Mouse (Mus musculus) macrophage (primary cell): ENCODE data around the gene Dgki. TPM values are rescaled to one million over a fixed set of nuclear protein-coding genes. Genes with fewer than 3 reads are reported as not detected.

Experiments
- H3K27ac ChIP-seq: fragments of 350-480 bp; formaldehyde crosslinking; 2 replicates; pipeline ENCODE4 v1.9.0; 2021
- H3K36me3 ChIP-seq: fragments of 350-480 bp; formaldehyde crosslinking; 2 replicates; pipeline ENCODE4 v1.9.0; 2021; ENCODE audit errors: inconsistent target
- H3K4me3 ChIP-seq: fragments of 350-480 bp; formaldehyde crosslinking; 2 replicates; pipeline ENCODE4 v1.9.0; 2021; ENCODE audit errors: inconsistent target
- H3K79me2 ChIP-seq: fragments of 350-480 bp; formaldehyde crosslinking; 2 replicates; pipeline ENCODE4 v1.9.0; 2021; ENCODE audit errors: inconsistent target
- WGBS: methylation state at CpG from one replicate; pipeline ENCODE4 v1.1.7; 2026; ENCODE audit warnings: inconsistent platforms; ENCODE audit not compliant: missing documents; 5-methylcytosine and 5-hydroxymethylcytosine counted together
- polyA plus RNA-seq: library from polyadenylated mRNA; stranded (reverse); fragments of 250-400 nt; gene quantifications from 3 replicates; pipeline ENCODE4 v1.2.4, GENCODE M21; 2018; ENCODE audit warnings: inconsistent platforms

The Dgki gene
- polyA plus RNA-seq, 1 experiment from 2014 or later = 0.07 TPM

DNA sequence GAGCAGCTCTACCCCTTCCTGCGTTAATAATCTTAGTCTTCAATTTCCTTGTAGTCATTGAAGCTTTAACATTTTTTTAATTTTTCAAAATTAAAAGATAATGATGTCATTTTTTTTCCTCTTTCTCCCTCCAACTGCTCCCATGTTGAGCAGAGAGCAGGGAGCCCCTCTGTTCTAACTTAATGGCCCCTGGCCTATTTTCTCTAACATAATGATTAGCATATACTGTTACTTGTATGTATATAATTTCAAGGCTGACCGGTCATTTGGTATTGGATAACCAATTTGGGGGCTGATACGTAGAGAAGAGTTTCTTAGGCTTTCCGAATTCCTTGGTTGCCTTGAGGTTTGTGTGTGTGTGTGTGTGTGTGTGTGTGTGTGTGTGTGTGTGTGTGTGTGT, 378.0 kb downstream of the Dgki start:
- Histone ChIP-seq H3K27ac (no peak overlapping the region), H3K79me2 (no peaks in the 10 kb centered on the region), H3K36me3 (no peaks in the 10 kb centered on the region), H3K4me3 (no peak overlapping the region)
- WGBS = 86% methylated on average over 4 of the region's 4 CpGs

DNA sequence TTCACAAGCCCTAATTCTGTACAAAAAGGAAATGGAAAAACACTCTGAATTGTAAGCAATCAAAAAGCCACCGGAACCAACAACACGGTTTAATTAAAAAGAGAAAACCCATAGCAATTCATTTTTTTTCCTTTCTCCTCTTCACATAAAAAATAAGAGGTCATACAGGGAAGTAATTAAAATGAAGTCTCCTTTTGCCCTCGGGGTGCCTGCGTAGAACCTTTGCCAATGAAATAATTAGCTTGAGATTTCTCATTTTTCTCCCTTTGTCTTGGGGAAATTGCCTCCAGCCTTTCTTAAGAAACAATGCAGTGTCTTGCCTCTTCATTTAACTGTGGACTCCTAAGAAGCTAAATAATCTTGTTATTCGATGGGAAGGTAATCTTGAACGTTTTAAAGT, 388.4 kb downstream of the Dgki start:
- Histone ChIP-seq H3K36me3 (no peaks in the 10 kb centered on the region), H3K4me3 (no peak overlapping the region), H3K27ac (no peak overlapping the region), H3K79me2 (no peaks in the 10 kb centered on the region)
- 87% methylated on average over 6 of the region's 6 CpGs for WGBS

DNA sequence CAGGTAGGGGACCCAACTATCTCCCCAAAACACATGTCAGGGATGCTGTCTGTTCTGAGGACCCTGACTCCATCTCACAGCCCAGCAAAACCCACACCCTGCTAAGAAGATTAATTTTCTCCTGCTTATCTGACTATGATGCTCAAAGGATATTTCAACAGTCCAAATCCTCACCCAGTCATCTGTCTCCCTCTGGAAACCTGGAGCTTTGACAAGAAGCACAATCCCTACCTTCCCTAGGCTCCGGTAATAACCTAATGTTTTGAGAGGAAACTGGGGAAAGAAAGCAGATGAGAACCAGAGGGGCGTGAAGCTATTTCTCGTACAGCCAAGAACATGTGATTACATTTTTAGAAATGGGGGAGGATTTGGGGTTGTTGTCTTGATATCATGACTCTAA, 392.8 kb downstream of the Dgki start:
- H3K36me3 ChIP-seq = no peaks in the 10 kb centered on the region
- 100% methylated on average over 3 of the region's 3 CpGs for WGBS
- no peak overlapping the region for H3K4me3 ChIP-seq

DNA sequence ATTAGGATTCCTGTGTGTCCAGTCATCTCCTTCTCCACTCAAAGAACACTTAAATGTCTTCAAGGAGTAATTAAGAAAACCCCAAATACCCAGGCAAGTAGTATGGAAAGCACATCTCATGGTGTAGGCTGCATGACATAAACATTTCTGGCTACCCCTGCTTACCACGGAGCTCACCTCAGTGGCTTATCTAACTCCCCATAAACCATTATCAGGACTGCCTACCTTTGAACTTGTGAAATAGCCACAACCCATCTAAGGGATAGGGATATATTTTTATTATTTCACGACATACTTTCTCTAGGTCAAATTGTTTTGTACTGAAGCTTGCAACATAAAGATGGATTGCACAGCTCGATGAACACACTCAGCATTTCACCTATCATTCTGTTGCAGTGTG, 394.0 kb downstream of the Dgki start:
- H3K4me3 ChIP-seq = no peak overlapping the region
- no peak overlapping the region for H3K27ac ChIP-seq
- H3K36me3 ChIP-seq = no peaks in the 10 kb centered on the region
- H3K79me2 ChIP-seq = no peaks in the 10 kb centered on the region
- WGBS = 72% methylated on average over 3 of the region's 3 CpGs

More for the DNA sequence above, 392.8 kb downstream of the Dgki start:
- no peak overlapping the region for H3K27ac ChIP-seq
- H3K79me2 ChIP-seq = no peaks in the 10 kb centered on the region

DNA sequence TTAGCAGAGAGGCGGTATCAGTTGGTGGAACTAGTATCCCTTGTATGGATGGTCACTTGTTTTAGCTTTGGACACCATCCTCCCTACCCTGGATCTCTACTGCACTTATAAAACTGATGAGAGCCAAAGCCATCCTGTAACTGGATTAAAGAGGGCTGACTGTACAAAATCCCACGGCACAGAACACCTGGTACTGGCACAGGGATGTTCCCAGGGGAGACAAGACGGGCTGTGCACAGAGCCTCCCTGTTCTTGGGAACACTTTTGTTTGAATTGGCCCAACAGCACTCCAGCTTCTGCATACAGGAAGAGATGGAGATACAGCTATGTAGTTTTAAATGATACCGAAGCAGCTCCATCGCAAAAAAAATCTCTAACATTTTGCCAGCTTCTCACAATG, 395.1 kb downstream of the Dgki start:
- H3K79me2 ChIP-seq = no peaks in the 10 kb centered on the region
- H3K27ac ChIP-seq = no peak overlapping the region
- H3K4me3 ChIP-seq = no peak overlapping the region
- WGBS = 93% methylated on average over 5 of the region's 5 CpGs
- no peaks in the 10 kb centered on the region for H3K36me3 ChIP-seq

DNA sequence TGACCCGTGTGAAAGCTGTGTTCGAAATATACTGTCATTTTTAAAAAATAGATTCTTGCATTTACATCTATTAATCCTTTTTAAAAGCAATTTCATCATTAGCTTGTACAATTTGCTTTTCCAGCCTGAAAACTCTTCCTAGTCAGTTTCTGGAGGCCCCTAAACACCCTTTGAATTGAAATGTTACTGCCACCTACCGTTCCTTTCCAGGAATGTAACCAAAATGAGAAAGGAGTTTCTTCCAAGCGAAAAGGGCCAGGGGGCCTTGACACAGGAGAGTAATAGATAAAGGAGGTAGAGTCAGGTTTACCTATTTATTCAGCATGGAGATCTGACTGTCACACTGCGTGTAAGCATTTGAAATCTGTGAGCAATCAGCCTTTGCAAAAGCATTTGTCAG, 396.2 kb downstream of the Dgki start:
- no peaks in the 10 kb centered on the region for H3K79me2 ChIP-seq
- no peak overlapping the region for H3K27ac ChIP-seq
- no peaks in the 10 kb centered on the region for H3K36me3 ChIP-seq
- no peak overlapping the region for H3K4me3 ChIP-seq
- 46% methylated on average over 5 of the region's 5 CpGs for WGBS

DNA sequence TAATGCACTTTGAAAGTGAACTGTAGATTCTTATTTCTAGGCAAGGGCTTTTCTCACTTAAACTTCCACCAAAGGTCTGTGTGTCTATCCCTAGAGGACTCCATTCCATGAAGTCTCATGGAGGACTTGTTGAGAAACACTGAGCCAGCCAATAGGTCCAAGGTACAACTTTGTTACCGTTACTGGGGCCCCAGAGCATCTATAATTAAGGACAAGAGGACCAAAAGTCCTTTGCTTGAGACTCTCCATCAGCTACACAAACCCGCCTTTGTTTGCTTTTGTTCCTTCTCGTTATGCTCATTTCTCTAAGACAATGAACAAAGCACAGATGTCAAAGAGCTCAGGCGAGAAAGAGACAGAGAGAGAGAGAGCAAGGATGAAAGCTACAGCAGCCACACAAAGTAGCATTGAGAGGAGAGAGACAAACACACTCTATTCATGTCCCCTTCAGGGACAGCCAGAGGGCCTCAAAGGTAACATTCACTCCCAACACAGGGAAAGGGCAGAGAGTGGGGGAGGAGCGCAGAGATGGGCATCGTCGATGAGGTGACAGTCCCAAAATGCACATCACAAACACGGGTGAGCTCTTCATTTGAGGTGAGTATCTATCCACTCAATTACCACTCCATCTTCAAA, 396.7 kb downstream of the Dgki start:
- 84% methylated on average over 8 of the region's 8 CpGs for WGBS
- Histone ChIP-seq H3K79me2 (no peaks in the 10 kb centered on the region), H3K36me3 (no peaks in the 10 kb centered on the region), H3K4me3 (no peak overlapping the region), H3K27ac (no peak overlapping the region)

DNA sequence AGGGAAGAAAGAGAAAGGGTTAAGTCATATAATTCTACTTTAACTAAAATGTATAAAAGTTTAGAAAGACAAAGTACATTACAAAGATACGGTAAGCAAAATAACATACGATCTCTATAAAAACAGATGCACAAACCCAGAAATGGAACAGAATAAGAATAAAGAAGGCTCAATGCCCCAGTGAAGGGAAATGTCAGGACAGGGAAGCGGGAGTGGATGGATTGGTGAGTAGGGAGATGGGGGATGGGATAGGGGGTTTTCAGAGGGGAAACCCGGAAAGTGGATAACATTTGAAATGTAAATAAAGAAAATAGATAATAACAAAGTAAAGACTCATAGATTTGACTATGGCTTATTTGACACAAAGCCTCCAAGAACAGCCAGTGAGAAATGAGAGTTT, 400.1 kb downstream of the Dgki start:
- Histone ChIP-seq H3K79me2 (no peaks in the 10 kb centered on the region), H3K27ac (no peak overlapping the region), H3K36me3 (no peaks in the 10 kb centered on the region), H3K4me3 (no peak overlapping the region)
- 90% methylated on average over 4 of the region's 4 CpGs for WGBS

DNA sequence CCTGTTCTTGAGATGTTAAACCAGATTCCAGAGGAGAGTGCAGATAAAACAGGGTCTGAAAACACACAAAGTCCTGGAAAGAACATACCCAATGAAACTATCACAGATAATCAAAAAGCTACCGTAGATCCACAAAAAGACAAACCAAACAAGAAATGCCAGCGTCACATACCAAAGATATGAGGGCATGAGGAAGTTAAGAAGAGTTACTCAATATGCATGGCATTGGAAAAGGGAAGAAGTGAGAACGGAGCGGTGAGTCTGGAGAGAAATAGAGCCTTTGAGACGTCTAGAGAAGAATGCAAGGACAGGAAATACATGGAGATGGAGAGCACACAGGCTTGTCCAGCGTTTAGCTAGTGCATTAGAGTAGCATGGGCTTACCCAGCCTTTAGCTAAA, 401.6 kb downstream of the Dgki start:
- no peak overlapping the region for H3K4me3 ChIP-seq
- 27% methylated on average over 6 of the region's 6 CpGs for WGBS
- H3K27ac ChIP-seq = no peak overlapping the region
- no peaks in the 10 kb centered on the region for H3K36me3 ChIP-seq
- no peaks in the 10 kb centered on the region for H3K79me2 ChIP-seq

DNA sequence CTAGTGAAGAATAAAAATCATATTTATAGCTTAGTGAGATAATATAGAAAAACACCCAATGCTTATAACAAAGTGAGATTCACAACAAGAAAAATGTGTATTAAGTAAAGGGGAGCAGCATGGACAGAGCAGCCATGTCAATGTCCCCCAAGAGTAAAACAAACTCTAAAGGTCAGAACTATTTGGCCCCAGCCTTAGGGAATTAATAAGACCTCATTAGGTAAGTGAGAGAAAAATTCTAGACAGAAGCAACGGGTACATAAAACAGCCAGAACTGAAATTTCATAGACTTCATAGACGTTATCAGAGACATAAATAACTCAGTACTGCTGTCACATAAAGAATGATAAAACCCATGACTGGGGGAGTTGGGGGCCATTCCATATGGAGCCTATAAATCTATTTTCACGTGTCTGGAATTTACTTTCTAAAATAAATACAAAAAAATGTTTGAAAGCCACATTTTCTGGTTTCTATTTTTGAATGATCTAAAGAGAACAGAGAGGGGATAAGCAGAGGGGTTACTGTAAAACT, 402.3 kb downstream of the Dgki start:
- Histone ChIP-seq H3K36me3 (no peaks in the 10 kb centered on the region), H3K27ac (no peak overlapping the region), H3K79me2 (no peaks in the 10 kb centered on the region), H3K4me3 (no peak overlapping the region)
- WGBS = 72% methylated on average over 3 of the region's 3 CpGs

DNA sequence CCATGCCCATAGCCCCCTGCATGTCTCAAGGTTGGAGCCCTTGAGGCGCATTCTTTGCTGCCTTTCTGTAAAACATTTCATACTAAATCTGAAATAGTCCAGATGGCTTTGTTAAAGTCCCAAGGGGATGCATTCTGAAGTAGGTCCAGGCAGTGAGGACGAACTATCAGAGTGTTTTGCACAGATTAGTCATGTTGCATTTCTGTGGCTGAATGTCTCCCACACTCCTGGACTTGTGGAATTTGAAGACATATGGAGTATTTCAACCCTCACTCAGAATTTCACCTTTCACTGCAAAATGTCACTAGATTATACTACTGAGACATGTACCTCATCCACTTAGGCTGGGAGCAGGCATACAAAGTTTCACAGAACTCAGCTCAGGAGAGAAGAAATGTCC, 403.3 kb downstream of the Dgki start:
- 90% methylated on average over 2 of the region's 2 CpGs for WGBS
- no peaks in the 10 kb centered on the region for H3K79me2 ChIP-seq
- no peaks in the 10 kb centered on the region for H3K36me3 ChIP-seq
- H3K4me3 ChIP-seq = no peak overlapping the region
- H3K27ac ChIP-seq = no peak overlapping the region

DNA sequence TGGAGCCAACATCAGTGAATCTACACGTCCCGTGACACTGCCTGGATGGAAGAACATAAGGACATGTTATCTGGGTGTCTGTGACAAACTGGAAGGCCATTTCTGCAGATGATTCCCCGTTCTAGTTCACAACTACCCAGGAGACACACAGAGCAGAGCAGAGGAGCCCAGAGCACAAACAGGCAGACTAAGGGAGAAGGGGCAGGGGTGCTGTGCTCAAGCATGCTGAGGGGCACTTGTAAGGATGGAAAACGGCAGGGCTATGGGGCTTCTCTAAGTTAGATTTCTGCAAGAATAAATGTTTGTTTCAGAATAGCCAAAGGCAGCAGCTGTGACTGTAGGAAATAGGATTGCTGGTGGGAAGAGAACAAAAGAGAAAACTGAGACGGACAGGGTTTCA, 408.2 kb downstream of the Dgki start:
- no peaks in the 10 kb centered on the region for H3K79me2 ChIP-seq
- no peaks in the 10 kb centered on the region for H3K36me3 ChIP-seq
- WGBS = 94% methylated on average over 5 of the region's 5 CpGs
- no peak overlapping the region for H3K27ac ChIP-seq
- H3K4me3 ChIP-seq = no peak overlapping the region

DNA sequence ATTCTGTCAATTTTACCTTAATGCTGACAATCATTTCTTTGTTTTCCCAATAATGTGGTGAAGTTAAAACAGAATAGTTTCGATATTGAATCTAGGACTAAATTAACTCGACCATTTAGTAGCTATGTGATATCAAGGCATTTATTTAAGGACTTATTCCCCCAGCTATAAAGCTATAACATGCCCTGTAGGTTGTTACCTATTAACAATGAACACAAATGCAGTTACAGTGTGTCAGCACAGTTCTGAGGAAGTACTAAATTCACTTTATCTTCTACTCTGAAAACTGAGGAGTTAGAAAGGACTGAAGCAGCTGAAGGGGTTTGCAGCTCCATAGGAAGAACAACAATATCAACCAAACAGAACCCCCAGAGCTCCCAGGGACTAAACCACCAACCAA, 409.2 kb downstream of the Dgki start:
- Histone ChIP-seq H3K36me3 (no peaks in the 10 kb centered on the region), H3K27ac (no peak overlapping the region), H3K4me3 (no peak overlapping the region), H3K79me2 (no peaks in the 10 kb centered on the region)
- 70% methylated on average over 2 of the region's 2 CpGs for WGBS

DNA sequence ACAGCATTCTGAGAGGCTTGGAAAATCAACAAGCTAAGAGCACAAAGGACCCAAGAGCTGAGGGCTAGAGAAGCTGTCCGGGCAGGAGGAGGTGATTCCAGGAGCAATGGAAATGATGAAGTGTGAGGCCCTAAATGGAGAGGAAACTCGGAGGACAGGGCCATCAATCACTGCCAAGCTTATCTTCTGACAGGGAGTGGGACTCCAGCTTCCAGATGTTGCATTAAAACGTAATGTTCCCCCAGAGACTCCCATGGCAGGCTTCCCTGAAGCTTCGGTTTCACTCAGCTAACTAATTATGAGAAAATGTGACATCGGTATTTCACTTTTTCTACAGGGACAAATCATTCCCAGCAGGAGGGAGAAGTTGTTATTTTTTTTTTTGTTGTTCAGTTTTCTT, 409.7 kb downstream of the Dgki start:
- Histone ChIP-seq H3K27ac (no peak overlapping the region), H3K79me2 (no peaks in the 10 kb centered on the region), H3K4me3 (no peak overlapping the region), H3K36me3 (no peaks in the 10 kb centered on the region)
- WGBS = 63% methylated on average over 5 of the region's 5 CpGs

DNA sequence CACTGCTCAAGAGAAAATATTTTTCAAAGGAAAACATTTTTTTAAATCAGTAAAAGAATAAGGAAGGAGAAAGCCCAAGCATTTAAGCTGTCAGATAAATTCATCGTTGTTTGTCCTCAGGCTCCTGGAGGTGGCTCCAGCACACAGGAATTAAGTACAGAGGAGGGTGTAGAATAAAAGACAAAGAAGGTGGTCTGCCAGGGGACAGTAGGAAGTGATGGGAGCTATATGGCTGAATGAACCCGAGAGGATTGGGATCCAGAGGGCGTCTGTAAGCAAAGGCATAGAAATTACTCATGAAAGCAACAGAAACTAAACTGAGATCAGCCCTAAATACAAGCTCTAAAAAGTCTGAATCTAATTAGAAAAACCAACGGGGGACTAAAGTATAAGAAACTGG, 418.7 kb downstream of the Dgki start:
- Histone ChIP-seq H3K4me3 (no peak overlapping the region), H3K36me3 (no peaks in the 10 kb centered on the region), H3K79me2 (no peaks in the 10 kb centered on the region), H3K27ac (no peak overlapping the region)
- 73% methylated on average over 4 of the region's 4 CpGs for WGBS

DNA sequence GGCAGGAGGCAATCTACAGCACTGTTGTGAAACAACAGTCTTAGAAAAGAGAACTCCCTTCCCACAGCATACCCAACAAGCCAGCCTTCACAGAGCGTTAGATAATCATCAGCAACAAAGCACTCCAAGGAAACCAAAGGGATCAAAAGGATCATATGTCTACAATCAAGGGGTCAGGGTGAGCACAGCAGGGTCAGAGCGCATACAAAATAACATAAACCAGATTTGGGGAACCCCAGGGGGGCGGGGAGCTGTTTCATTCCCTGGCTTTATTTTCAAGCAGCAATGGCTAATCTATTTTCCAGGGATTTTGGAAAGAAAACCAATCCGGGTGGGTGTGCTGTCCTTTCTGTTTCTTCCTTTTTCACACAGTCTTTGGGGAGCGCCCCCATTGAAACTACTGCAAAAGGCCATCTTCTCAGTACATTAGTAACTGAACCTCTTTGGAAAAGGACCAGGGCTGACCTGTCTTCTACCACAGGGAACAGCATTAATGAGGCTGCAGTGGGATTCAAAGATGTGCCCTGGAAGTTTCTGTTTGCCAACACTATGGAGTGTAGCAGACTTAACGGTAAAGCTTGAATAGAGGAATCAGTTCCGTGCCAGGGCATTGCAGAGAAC, 419.2 kb downstream of the Dgki start:
- 86% methylated on average over 7 of the region's 7 CpGs for WGBS
- no peak overlapping the region for H3K4me3 ChIP-seq

More for the DNA sequence above, 419.2 kb downstream of the Dgki start:
- no peaks in the 10 kb centered on the region for H3K36me3 ChIP-seq
- H3K79me2 ChIP-seq = no peaks in the 10 kb centered on the region
- H3K27ac ChIP-seq = no peak overlapping the region
